Mouse (Mus musculus): ENCODE measurements around the gene Gimap3. TPM values are rescaled to one million over a fixed set of nuclear protein-coding genes. Genes with fewer than 3 reads are reported as not detected.
A peak's percentile ranks its signal among the peaks of the same experiment; 100 is the strongest.

Gene Gimap3
- polyA plus RNA-seq, 1 experiment from 2014 or later: 0.31 TPM

DNA sequence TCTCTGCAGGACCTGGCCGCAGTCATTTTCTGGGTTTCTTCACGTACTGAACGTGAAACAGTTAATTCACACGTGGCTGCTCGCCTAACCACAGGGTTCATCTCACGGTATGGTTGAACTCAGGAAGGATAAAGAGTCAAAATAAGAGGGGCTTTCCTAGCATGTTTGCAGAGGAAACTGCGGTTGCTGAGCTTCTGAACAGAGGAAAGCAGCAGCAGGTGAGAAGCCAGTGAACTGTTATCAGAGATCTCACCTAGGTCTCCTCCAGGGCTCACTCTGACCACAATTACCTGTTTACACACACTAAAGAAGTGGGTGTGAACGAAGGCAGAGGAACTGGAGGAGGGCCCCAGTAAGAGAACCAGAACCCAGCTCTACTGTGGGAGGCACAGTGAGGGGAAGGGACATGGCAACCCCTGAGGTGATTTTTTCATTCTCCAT, 37.8 kb downstream of the Gimap3 start:
- TF ChIP-seq EP300 (IDR thresholded peaks at IDR 0.05): no peak
- TF ChIP-seq CTCF (IDR thresholded peaks at IDR 0.05): no peak
- Histone ChIP-seq H3K9me3 (ENCODE audit: low read length) (no peaks in the 10 kb centered on the region), H3K27me3 (replicated peaks; ENCODE audit: insufficient read depth, low read length) (no peaks in the 10 kb centered on the region), H3K4me1 (ENCODE audit: insufficient read depth, low read depth, low read length) (no peaks in the 10 kb centered on the region), H3K36me3 (ENCODE audit: insufficient read depth, low read length) (no peaks in the 10 kb centered on the region), H3K27ac (ENCODE audit: low read length) (no peak overlapping the region), H3K4me3 (ENCODE audit: low read depth, low read length) (no peak overlapping the region), H3K4me2 (replicated peaks; ENCODE audit: low read depth, low read length) (no peak overlapping the region), H3K9ac (replicated peaks; ENCODE audit: low read depth) (no peak overlapping the region)
- WGBS: 33% methylated on average over 8 of the region's 8 CpGs
- no peak for ATAC-seq
- no peak for DNase-seq (ENCODE audit: low spot score)

DNA sequence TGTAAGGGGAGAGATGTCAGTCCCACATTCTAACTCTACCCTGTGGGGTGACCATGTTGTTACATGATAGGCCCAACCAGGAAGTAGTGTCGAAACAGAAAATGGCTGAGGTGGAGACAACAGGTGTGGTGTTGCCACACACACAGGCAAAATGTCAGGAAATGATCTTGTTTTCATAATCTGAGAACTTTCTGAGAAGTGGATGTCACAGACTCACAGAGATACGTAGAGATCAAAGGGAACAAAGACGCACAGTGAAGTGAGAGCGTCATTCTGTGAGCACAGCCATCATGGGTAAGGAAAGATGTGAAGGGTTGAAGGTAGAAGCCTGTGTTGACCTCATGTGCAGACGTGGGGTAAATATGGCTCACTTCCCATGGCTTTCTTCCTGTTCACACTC, 42.9 kb downstream of the Gimap3 start:
- 76% methylated on average over 5 of the region's 5 CpGs for WGBS
- ATAC-seq (no peak), DNase-seq (ENCODE audit: low spot score) (no peak)
- Histone ChIP-seq H3K9ac (replicated peaks; ENCODE audit: low read depth) (no peak overlapping the region), H3K4me3 (ENCODE audit: low read depth, low read length) (no peak overlapping the region), H3K27me3 (replicated peaks; ENCODE audit: insufficient read depth, low read length) (no peaks in the 10 kb centered on the region), H3K9me3 (ENCODE audit: low read length) (no peaks in the 10 kb centered on the region), H3K4me1 (ENCODE audit: insufficient read depth, low read depth, low read length) (no peaks in the 10 kb centered on the region), H3K27ac (ENCODE audit: low read length) (no peak overlapping the region), H3K4me2 (replicated peaks; ENCODE audit: low read depth, low read length) (no peak overlapping the region), H3K36me3 (ENCODE audit: insufficient read depth, low read length) (no peaks in the 10 kb centered on the region)
- no peak for TF ChIP-seq CTCF (IDR thresholded peaks at IDR 0.05)
- no peak for TF ChIP-seq EP300 (IDR thresholded peaks at IDR 0.05)

GRCm38 (mm10) chr6:48725476-48725875, 45.2 kb downstream of the Gimap3 start:
- DNase-seq (ENCODE audit: low spot score): peak; percentile 59
- Histone ChIP-seq H3K9ac (replicated peaks; ENCODE audit: low read depth) (no peak overlapping the region), H3K9me3 (ENCODE audit: low read length) (no peaks in the 10 kb centered on the region), H3K36me3 (ENCODE audit: insufficient read depth, low read length) (no peaks in the 10 kb centered on the region), H3K27ac (ENCODE audit: low read length) (no peak overlapping the region), H3K4me1 (ENCODE audit: insufficient read depth, low read depth, low read length) (no peaks in the 10 kb centered on the region), H3K4me2 (replicated peaks; ENCODE audit: low read depth, low read length) (no peak overlapping the region), H3K4me3 (ENCODE audit: low read depth, low read length) (no peak overlapping the region), H3K27me3 (replicated peaks; ENCODE audit: insufficient read depth, low read length) (no peaks in the 10 kb centered on the region)
- 0% methylated on average over 1 of the region's 1 CpGs for WGBS
- TF ChIP-seq CTCF (IDR thresholded peaks at IDR 0.05) (no peak), EP300 (IDR thresholded peaks at IDR 0.05) (0 out of 2 replicates have a peak, but pooled peaks have one; percentile 13)
- peak; percentile 74 for ATAC-seq

- TF ChIP-seq EP300 (IDR thresholded peaks at IDR 0.05) (no peak), CTCF (IDR thresholded peaks at IDR 0.05) (no peak)
- Histone ChIP-seq H3K27me3 (replicated peaks; ENCODE audit: insufficient read depth, low read length) (no peaks in the 10 kb centered on the region), H3K27ac (ENCODE audit: low read length) (no peak overlapping the region), H3K9ac (replicated peaks; ENCODE audit: low read depth) (no peak overlapping the region), H3K4me2 (replicated peaks; ENCODE audit: low read depth, low read length) (no peak overlapping the region), H3K4me1 (ENCODE audit: insufficient read depth, low read depth, low read length) (no peaks in the 10 kb centered on the region), H3K9me3 (ENCODE audit: low read length) (no peaks in the 10 kb centered on the region), H3K36me3 (ENCODE audit: insufficient read depth, low read length) (no peaks in the 10 kb centered on the region), H3K4me3 (ENCODE audit: low read depth, low read length) (no peak overlapping the region)
- no peak for ATAC-seq
- 70% methylated on average over 8 of the region's 8 CpGs for WGBS
- no peak for DNase-seq (ENCODE audit: low spot score)
Observed at GRCm38 (mm10) chr6:48723468-48723867, 47.2 kb downstream of the Gimap3 start.

DNA sequence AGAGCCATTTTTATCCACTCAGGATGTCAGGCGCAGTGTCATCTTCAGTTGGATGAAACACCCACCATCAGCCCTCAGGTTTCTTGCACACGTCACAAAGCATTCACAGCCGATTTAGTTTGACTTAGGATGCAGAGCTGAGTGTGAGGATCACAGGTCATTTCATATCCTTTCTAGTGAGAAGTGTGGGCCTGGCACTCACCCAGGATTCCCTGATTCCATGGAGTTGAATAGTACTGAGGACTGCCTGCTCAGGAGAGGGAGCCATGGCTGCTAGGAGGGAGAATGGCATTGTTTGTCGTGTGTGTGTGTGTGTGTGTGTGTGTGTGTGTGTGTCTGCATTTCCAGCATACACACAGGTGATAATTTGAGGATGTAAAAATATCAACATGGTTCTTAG, 50.3 kb downstream of the Gimap3 start:
- 63% methylated on average over 4 of the region's 4 CpGs for WGBS
- H3K9ac ChIP-seq (replicated peaks; ENCODE audit: low read depth): no peak overlapping the region

GRCm38 (mm10) chr6:48718455-48718854, 52.2 kb downstream of the Gimap3 start, which contains the start of the genes Gm28053 and Gimap7:
Gene Gm28053, plus strand, starts transcription at chr6:48718607.
Gene Gimap7, plus strand, starts transcription at chr6:48718621.
- no peak within 1 kb of the TSS for H3K27ac ChIP-seq (ENCODE audit: low read length)
- no peak within 1 kb of the TSS for H3K9ac ChIP-seq (replicated peaks; ENCODE audit: low read depth)
- H3K4me2 ChIP-seq (replicated peaks; ENCODE audit: low read depth, low read length): no peak within 1 kb of the TSS
- H3K27me3 ChIP-seq (replicated peaks; ENCODE audit: insufficient read depth, low read length): no peaks in the 10 kb centered on the region
- no peak for TF ChIP-seq CTCF (IDR thresholded peaks at IDR 0.05)
- no peak for TF ChIP-seq EP300 (IDR thresholded peaks at IDR 0.05)
- no peaks in the 10 kb centered on the region for H3K36me3 ChIP-seq (ENCODE audit: insufficient read depth, low read length)
- no peak for ATAC-seq
- no peaks in the 10 kb centered on the region for H3K9me3 ChIP-seq (ENCODE audit: low read length)
- 61% methylated on average over 2 of the region's 2 CpGs for WGBS
- H3K4me3 ChIP-seq (ENCODE audit: low read depth, low read length): no peak within 1 kb of the TSS
- no peak for DNase-seq (ENCODE audit: low spot score)
- no peaks in the 10 kb centered on the region for H3K4me1 ChIP-seq (ENCODE audit: insufficient read depth, low read depth, low read length)

More for the DNA sequence above, 50.3 kb downstream of the Gimap3 start:
- no peaks in the 10 kb centered on the region for H3K36me3 ChIP-seq (ENCODE audit: insufficient read depth, low read length)
- H3K27me3 ChIP-seq (replicated peaks; ENCODE audit: insufficient read depth, low read length): no peaks in the 10 kb centered on the region
- DNase-seq (ENCODE audit: low spot score) (no peak), ATAC-seq (no peak)
- H3K9me3 ChIP-seq (ENCODE audit: low read length): no peaks in the 10 kb centered on the region
- H3K4me3 ChIP-seq (ENCODE audit: low read depth, low read length): no peak overlapping the region
- TF ChIP-seq CTCF (IDR thresholded peaks at IDR 0.05): no peak
- TF ChIP-seq EP300 (IDR thresholded peaks at IDR 0.05): no peak
- H3K4me1 ChIP-seq (ENCODE audit: insufficient read depth, low read depth, low read length): no peaks in the 10 kb centered on the region
- H3K27ac ChIP-seq (ENCODE audit: low read length): no peak overlapping the region
- H3K4me2 ChIP-seq (replicated peaks; ENCODE audit: low read depth, low read length): no peak overlapping the region

Other genes starting within 250 kb of the Gimap3 start
- gene Atp6v0e2, start 233.2 kb downstream of the Gimap3 start, polyA plus RNA-seq (2015; fragmentation: Nextera tagmentation; extraction: Ambion mirVana): 8.4 and 9.1 TPM in 2 replicates
- gene Lrrc61, start 216.1 kb downstream of the Gimap3 start, polyA plus RNA-seq (2015; fragmentation: Nextera tagmentation; extraction: Ambion mirVana): 4.2 and 4.7 TPM in 2 replicates
- gene Rarres2, start 198.1 kb downstream of the Gimap3 start, polyA plus RNA-seq (2015; fragmentation: Nextera tagmentation; extraction: Ambion mirVana): 301 and 319 TPM in 2 replicates
- gene Gm45021, start 181.2 kb downstream of the Gimap3 start, polyA plus RNA-seq (2015; fragmentation: Nextera tagmentation; extraction: Ambion mirVana): not detected in 2 replicates
- 15.2 and 15.5 TPM in 2 replicates for gene Repin1, start 177.0 kb downstream of the Gimap3 start, polyA plus RNA-seq (2015; fragmentation: Nextera tagmentation; extraction: Ambion mirVana)
- not detected in 2 replicates for gene Gm44965, start 176.9 kb downstream of the Gimap3 start, polyA plus RNA-seq (2015; fragmentation: Nextera tagmentation; extraction: Ambion mirVana)
- gene Zfp775, start 168.8 kb downstream of the Gimap3 start, polyA plus RNA-seq (2015; fragmentation: Nextera tagmentation; extraction: Ambion mirVana): 5.3 and 6.2 TPM in 2 replicates
- gene AI854703, start 144.1 kb downstream of the Gimap3 start, polyA plus RNA-seq (2015; fragmentation: Nextera tagmentation; extraction: Ambion mirVana): 0.30 and 0.49 TPM in 2 replicates
- 8.6 and 10.8 TPM in 2 replicates for gene Gimap8, start 123.6 kb downstream of the Gimap3 start, polyA plus RNA-seq (2015; fragmentation: Nextera tagmentation; extraction: Ambion mirVana)
- gene Gimap9, start 94.7 kb downstream of the Gimap3 start, polyA plus RNA-seq (2015; fragmentation: Nextera tagmentation; extraction: Ambion mirVana): 14.2 and 15.1 TPM in 2 replicates
- gene Gimap4, start 86.3 kb downstream of the Gimap3 start, polyA plus RNA-seq (2015; fragmentation: Nextera tagmentation; extraction: Ambion mirVana): 129 and 151 TPM in 2 replicates
- 75.4 and 91.2 TPM in 2 replicates for gene Gimap6, start 62.6 kb downstream of the Gimap3 start, polyA plus RNA-seq (2015; fragmentation: Nextera tagmentation; extraction: Ambion mirVana)
- gene Gm28053, start 52.2 kb downstream of the Gimap3 start, polyA plus RNA-seq (2015; fragmentation: Nextera tagmentation; extraction: Ambion mirVana): 2.2 and 6.0 TPM in 2 replicates
- 0.14 and 0.21 TPM in 2 replicates for gene Gimap7, start 52.2 kb downstream of the Gimap3 start, polyA plus RNA-seq (2015; fragmentation: Nextera tagmentation; extraction: Ambion mirVana)
- 61.8 and 74.6 TPM in 2 replicates for gene Gimap1, start 31.8 kb downstream of the Gimap3 start, polyA plus RNA-seq (2015; fragmentation: Nextera tagmentation; extraction: Ambion mirVana)
- 36.5 and 49.8 TPM in 2 replicates for gene Gimap5, start 24.7 kb downstream of the Gimap3 start, polyA plus RNA-seq (2015; fragmentation: Nextera tagmentation; extraction: Ambion mirVana)
- gene Tmem176a, start 70.1 kb upstream of the Gimap3 start, polyA plus RNA-seq (2015; fragmentation: Nextera tagmentation; extraction: Ambion mirVana): 485 and 539 TPM in 2 replicates
- gene Tmem176b, start 70.6 kb upstream of the Gimap3 start, polyA plus RNA-seq (2015; fragmentation: Nextera tagmentation; extraction: Ambion mirVana): 798 and 806 TPM in 2 replicates
- 4.4 and 4.9 TPM in 2 replicates for gene Aoc1, start 102.0 kb upstream of the Gimap3 start, polyA plus RNA-seq (2015; fragmentation: Nextera tagmentation; extraction: Ambion mirVana)
- gene 1600015I10Rik, start 159.0 kb upstream of the Gimap3 start, polyA plus RNA-seq (2015; fragmentation: Nextera tagmentation; extraction: Ambion mirVana): not detected in 2 replicates
- gene Doxl2, start 204.1 kb upstream of the Gimap3 start, polyA plus RNA-seq (2015; fragmentation: Nextera tagmentation; extraction: Ambion mirVana): not detected in 2 replicates
- not detected in 2 replicates for gene Svs1, start 216.0 kb upstream of the Gimap3 start, polyA plus RNA-seq (2015; fragmentation: Nextera tagmentation; extraction: Ambion mirVana)